ENCODE assay signal across 7 mouse cellular contexts in genomic region chr2:132030418-132031363, GRCm38 (mm10). TPM values are rescaled to one million over a fixed set of nuclear protein-coding genes. Genes with fewer than 3 reads are reported as not detected.
DNase-seq lines count a peak whose midpoint lies in the region; ATAC-seq and TF ChIP-seq lines count a peak whose summit lies in the region.

No protein-coding gene starts in this region.

- H3K36me3 ChIP-seq in neural tube, embryonic 11.5 days (ENCODE audit: control insufficient read depth, insufficient read depth, low read length): no peaks in the 10 kb centered on the region
- no peaks in the 10 kb centered on the region for H3K36me3 ChIP-seq in embryonic facial prominence, embryonic 13.5 days
- H3K36me3 ChIP-seq in hindbrain, embryonic 10.5 days: peaks cover 10% of the 10 kb centered on the region; the same call in 1 of the 2 replicates
- no peaks in the 10 kb centered on the region for H3K36me3 ChIP-seq in liver, embryonic 12.5 days
- H3K36me3 ChIP-seq in small intestine, adult 2 months (ENCODE audit: control insufficient read depth, insufficient read depth, low read length): no peaks in the 10 kb centered on the region

- no peak for TF ChIP-seq POLR2A in small intestine, adult 2 months (IDR thresholded peaks at IDR 0.05; ENCODE audit: low read depth, low read length)

- H3K27ac ChIP-seq in neural tube, embryonic 11.5 days (ENCODE audit: low read depth, low read length): peak overlapping the region; percentile 83
- H3K27ac ChIP-seq in embryonic facial prominence, embryonic 13.5 days: peak overlapping the region; percentile 8; the same call in 1 of the 2 replicates
- H3K27ac ChIP-seq in hindbrain, embryonic 10.5 days: peak overlapping the region; percentile 94
- no peak overlapping the region for H3K27ac ChIP-seq in liver, embryonic 12.5 days
- H3K27ac ChIP-seq in small intestine, adult 2 months (ENCODE audit: insufficient read depth, low read depth, low read length): peak overlapping the region; percentile 50

- no peaks in the 10 kb centered on the region for H3K27me3 ChIP-seq in neural tube, embryonic 11.5 days (ENCODE audit: control insufficient read depth, insufficient read depth, low read length)
- H3K27me3 ChIP-seq in embryonic facial prominence, embryonic 13.5 days: peaks cover 56% of the 10 kb centered on the region
- H3K27me3 ChIP-seq in hindbrain, embryonic 10.5 days (ENCODE audit: insufficient read depth, poor library complexity, severe bottlenecking): peaks cover 22% of the 10 kb centered on the region
- H3K27me3 ChIP-seq in liver, embryonic 12.5 days (replicated peaks): peaks cover 43% of the 10 kb centered on the region
- peaks cover 8% of the 10 kb centered on the region for H3K27me3 ChIP-seq in small intestine, adult 2 months (ENCODE audit: control insufficient read depth, insufficient read depth, low read length)

- peak; percentile 55 for DNase-seq in neural tube, embryonic 11.5 days (ENCODE audit: low spot score)
- no peak for DNase-seq in neural tube, embryonic 10.5 days (ENCODE audit: extremely low spot score, low spot score)
- peak; percentile 56 for DNase-seq in hindbrain, embryonic 10.5 days (ENCODE audit: low spot score)
- DNase-seq in natural killer cell, adult 2 months (ENCODE audit: low spot score in 2 of 2): no peak

- ATAC-seq in neural tube, embryonic 11.5 days (ENCODE audit: insufficient read depth, low FRiP score, low TSS enrichment): peak; percentile 35
- no peak for ATAC-seq in embryonic facial prominence, embryonic 13.5 days (ENCODE audit: insufficient number of reproducible peaks, insufficient read depth, low FRiP score, low TSS enrichment, low read depth)
- ATAC-seq in liver, embryonic 12.5 days: no peak

- no peaks in the 10 kb centered on the region for H3K9me3 ChIP-seq in neural tube, embryonic 11.5 days (ENCODE audit: control insufficient read depth, low read length)
- H3K9me3 ChIP-seq in embryonic facial prominence, embryonic 13.5 days: no peaks in the 10 kb centered on the region
- H3K9me3 ChIP-seq in hindbrain, embryonic 10.5 days: no peaks in the 10 kb centered on the region
- no peaks in the 10 kb centered on the region for H3K9me3 ChIP-seq in liver, embryonic 12.5 days (replicated peaks)

- WGBS in neural tube, embryonic 11.5 days: 8% methylated on average over 23 of the region's 23 CpGs
- 11% methylated on average over 23 of the region's 23 CpGs for WGBS in embryonic facial prominence, embryonic 13.5 days
- 5% methylated on average over 23 of the region's 23 CpGs for WGBS in hindbrain, embryonic 10.5 days
- 34% methylated on average over 23 of the region's 23 CpGs for WGBS in liver, embryonic 12.5 days (ENCODE audit: insufficient replicate concordance)
- WGBS in small intestine, adult 2 months: 34% methylated on average over 23 of the region's 23 CpGs

- peak overlapping the region; percentile 67 for H3K9ac ChIP-seq in neural tube, embryonic 11.5 days (ENCODE audit: low read length)
- peak overlapping the region; percentile 67 for H3K9ac ChIP-seq in embryonic facial prominence, embryonic 13.5 days
- H3K9ac ChIP-seq in liver, embryonic 12.5 days: 0 out of 2 replicates have a peak overlapping the region, but pooled peaks have one; percentile 44

- no peak for TF ChIP-seq CTCF in small intestine, adult 2 months (IDR thresholded peaks at IDR 0.05; ENCODE audit: extremely low read depth, insufficient read length, insufficient replicate concordance, low read depth, low read length)

- peaks cover 6% of the 10 kb centered on the region; the same call in 1 of the 2 replicates for H3K4me1 ChIP-seq in neural tube, embryonic 11.5 days (ENCODE audit: control insufficient read depth, insufficient read depth, low read length)
- H3K4me1 ChIP-seq in embryonic facial prominence, embryonic 13.5 days: peaks cover 18% of the 10 kb centered on the region
- peaks cover 68% of the 10 kb centered on the region for H3K4me1 ChIP-seq in hindbrain, embryonic 10.5 days (replicated peaks)
- peaks cover 56% of the 10 kb centered on the region for H3K4me1 ChIP-seq in liver, embryonic 12.5 days
- H3K4me1 ChIP-seq in small intestine, adult 2 months (ENCODE audit: control insufficient read depth, insufficient read depth, insufficient read length, low read length): 0 out of 2 replicates have a peak, but pooled peaks cover 7% of the 10 kb centered on the region

- peak overlapping the region; percentile 93 for H3K4me2 ChIP-seq in neural tube, embryonic 11.5 days (ENCODE audit: low read depth)
- H3K4me2 ChIP-seq in embryonic facial prominence, embryonic 13.5 days: peak overlapping the region; percentile 93
- peak overlapping the region; percentile 83 for H3K4me2 ChIP-seq in liver, embryonic 12.5 days

- H3K4me3 ChIP-seq in neural tube, embryonic 11.5 days (ENCODE audit: low read depth, low read length): peak overlapping the region; percentile 59
- peak overlapping the region; percentile 58 for H3K4me3 ChIP-seq in embryonic facial prominence, embryonic 13.5 days
- peak overlapping the region; percentile 75 for H3K4me3 ChIP-seq in hindbrain, embryonic 10.5 days
- H3K4me3 ChIP-seq in liver, embryonic 12.5 days: peak overlapping the region; percentile 58
- peak overlapping the region; percentile 66 for H3K4me3 ChIP-seq in small intestine, adult 2 months (ENCODE audit: low read depth, low read length)

RNA-seq across cellular contexts. Expression of gene Rassf2, which starts 0.6 kb away (rescaled TPM):
- polyA plus RNA-seq in neural tube, embryonic 11.5 days (2014; fragmentation: Nextera tagmentation; extraction: Ambion mirVana): 26.0 and 27.8 TPM in 2 replicates
- 5.0 and 6.8 TPM in 2 replicates for polyA plus RNA-seq in embryonic facial prominence, embryonic 13.5 days (2015; fragmentation: Nextera tagmentation; extraction: Ambion mirVana)
- 28.6 and 33.5 TPM in 2 replicates for polyA plus RNA-seq in hindbrain, embryonic 10.5 days (2016; fragmentation: Nextera tagmentation; extraction: Ambion mirVana)
- 3.1 and 3.5 TPM in 2 replicates for polyA plus RNA-seq in liver, embryonic 12.5 days (2016; fragmentation: Nextera tagmentation; extraction: Ambion mirVana)
- polyA plus RNA-seq in small intestine, adult 2 months (2012; rRNA removed): 7.5 and 11.9 TPM in 2 replicates

Comparison
In these comparisons a context has a peak if more than half of its experiments do, and no peak if none do; other contexts are left out.
1. DNase-seq: peak in neural tube, embryonic 11.5 days (single experiment) and hindbrain, embryonic 10.5 days (single experiment); none in neural tube, embryonic 10.5 days (single experiment) and natural killer cell, adult 2 months (0 of 2).
2. Peak in every context shown above with its lines, with median percentiles within 50 percentile points of each other: H3K4me2 ChIP-seq, H3K4me3 ChIP-seq and H3K9ac ChIP-seq.